30 mouse cellular contexts compared by ENCODE assay signal in the genomic region with DNA sequence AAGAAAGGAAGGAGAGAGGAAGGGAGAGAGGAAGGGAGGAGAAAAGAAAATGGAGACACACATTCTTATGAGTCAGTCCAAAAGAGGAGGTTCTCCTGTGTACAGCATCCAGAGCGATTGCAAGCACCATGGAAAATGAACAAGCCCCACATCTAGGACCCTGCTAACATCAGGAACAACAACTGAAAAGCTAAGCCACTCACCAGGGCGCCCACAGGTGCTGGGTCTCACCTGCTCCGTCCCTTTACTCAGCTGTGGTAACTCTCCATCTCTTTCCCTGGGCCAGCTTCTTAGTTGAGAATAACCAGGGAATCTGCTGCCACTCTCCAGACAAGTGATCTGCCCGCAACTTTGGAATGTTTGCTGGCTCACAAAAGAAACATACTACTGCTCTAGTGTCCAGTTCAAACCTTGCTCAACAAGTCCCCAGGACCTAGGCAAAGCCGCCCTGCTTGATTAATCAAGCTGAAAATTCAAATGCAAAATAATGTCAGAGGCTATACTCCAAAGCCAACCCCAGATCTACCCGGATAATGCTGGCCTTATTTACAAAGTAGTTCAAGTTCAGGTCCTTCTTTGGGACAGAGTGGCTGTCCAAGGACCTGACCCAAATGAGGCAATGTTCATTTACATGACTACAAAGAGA. TPM values are rescaled to one million over a fixed set of nuclear protein-coding genes. Genes with fewer than 3 reads are reported as not detected.
DNase-seq lines count a peak whose midpoint lies in the region; ATAC-seq and TF ChIP-seq lines count a peak whose summit lies in the region.
"Had no signal": no experiment of that assay in that cellular context is flagged by ENCODE, and none has a peak within 500 bp of the region (broad histone marks: within the 10 kb centered on the region; RNA-seq: fewer than 3 reads in every experiment).

No protein-coding gene starts in this region.

- no peaks in the 10 kb centered on the region for H3K36me3 ChIP-seq in CH12.LX (replicated peaks in 1 of 2; ENCODE audit: control insufficient read depth in 1 of 2, insufficient read depth in 1 of 2, low read length in 1 of 2)
- no peaks in the 10 kb centered on the region for H3K36me3 ChIP-seq in kidney, embryonic 15.5 days
- H3K36me3 ChIP-seq: forebrain, embryonic 12.5 days; hindbrain, embryonic 10.5 days; limb, embryonic 10.5 days; limb, embryonic 15.5 days; liver, embryonic 13.5 days had no signal

- no peaks in the 10 kb centered on the region for H3K9me3 ChIP-seq in CH12.LX (replicated peaks; ENCODE audit: low read length)
- no peaks in the 10 kb centered on the region for H3K9me3 ChIP-seq in kidney, embryonic 15.5 days (replicated peaks)
- H3K9me3 ChIP-seq: forebrain, embryonic 12.5 days; hindbrain, embryonic 10.5 days; limb, embryonic 10.5 days; limb, embryonic 15.5 days; liver, embryonic 13.5 days; megakaryocyte, embryonic 14.5 days had no signal

- peaks cover 2 to 55% of the 10 kb centered on the region in 2 experiments; a peak in 3 of 4 replicates for H3K4me1 ChIP-seq in CH12.LX (ENCODE audit: control insufficient read depth in 1 of 2, insufficient read depth in 2 of 2)
- peaks cover 7% of the 10 kb centered on the region for H3K4me1 ChIP-seq in kidney, embryonic 15.5 days
- H3K4me1 ChIP-seq: liver, embryonic 13.5 days; megakaryocyte, embryonic 14.5 days had no signal

- dilution Hi-C loops in CH12.LX (cut with MboI; ENCODE audit: extremely low pct_ligation_motif_present, extremely low pct_unique_long_range_greater_than_20kb, low sequenced_read_pairs), result no loop called here

- in situ Hi-C loops in CH12.LX (cut with MboI; ENCODE audit: low pct_ligation_motif_present, low pct_unique_long_range_greater_than_20kb, low sequenced_read_pairs), result loop anchor here (25.0 kb wide), 1 partner anchor 1242 kb away; a partner anchor contains a TSS

- no peaks in the 10 kb centered on the region for H3K79me2 ChIP-seq in CH12.LX (replicated peaks; ENCODE audit: control insufficient read depth, extremely low read depth, insufficient read depth, poor library complexity, severe bottlenecking)

- WGBS in kidney, embryonic 15.5 days, result 68% methylated on average over 6 of the region's 6 CpGs

- peak; percentile 87 for ATAC-seq in kidney, embryonic 15.5 days (replicated peaks; ENCODE audit: low FRiP score)
- ATAC-seq: forebrain, postnatal 0 days; hindbrain, embryonic 16.5 days; lung, postnatal 0 days had no signal

- no peak overlapping the region for H3K4me3 ChIP-seq in CH12.LX (replicated peaks in 1 of 3; ENCODE audit: low read depth in 2 of 3, low read length in 2 of 3, poor library complexity in 1 of 3)
- peak overlapping the region; percentile 20; the same call in 1 of the 2 replicates for H3K4me3 ChIP-seq in kidney, embryonic 15.5 days (replicated peaks)
- H3K4me3 ChIP-seq: erythroblast, embryonic 14.5 days; forebrain, embryonic 12.5 days; hindbrain, embryonic 10.5 days; limb, embryonic 10.5 days; limb, embryonic 15.5 days; liver, embryonic 13.5 days; megakaryocyte, embryonic 14.5 days had no signal

- peak overlapping the region; percentile 29; the same call in 1 of the 2 replicates for H3K4me2 ChIP-seq in CH12.LX (ENCODE audit: insufficient read depth, low read depth, poor library complexity, severe bottlenecking)
- peak overlapping the region; percentile 17; the same call in 1 of the 2 replicates for H3K4me2 ChIP-seq in kidney, embryonic 15.5 days
- H3K4me2 ChIP-seq: forebrain, embryonic 12.5 days; limb, embryonic 15.5 days; liver, embryonic 13.5 days had no signal

- TF ChIP-seq CTCF in CH12.LX (conservative IDR thresholded peaks at IDR 0.05 in 1 of 2, IDR thresholded peaks at IDR 0.05 in 1 of 2; ENCODE audit: low read depth in 2 of 2, low read length in 2 of 2), result no peak

- H3K27me3 ChIP-seq in CH12.LX (replicated peaks), result no peaks in the 10 kb centered on the region
- H3K27me3 ChIP-seq in kidney, embryonic 15.5 days, result no peaks in the 10 kb centered on the region
- H3K27me3 ChIP-seq: forebrain, embryonic 12.5 days; limb, embryonic 15.5 days; liver, embryonic 13.5 days; megakaryocyte, embryonic 14.5 days had no signal

- H3K9ac ChIP-seq in CH12.LX (ENCODE audit: insufficient read depth, low read depth), result no peak overlapping the region
- H3K9ac ChIP-seq in kidney, embryonic 15.5 days, result peak overlapping the region; percentile 21; the same call in 1 of the 2 replicates
- H3K9ac ChIP-seq: forebrain, embryonic 12.5 days; forebrain, postnatal 0 days; limb, embryonic 15.5 days; liver, embryonic 13.5 days had no signal

- no peak overlapping the region; the same call in 1 of the 2 replicates for H3K27ac ChIP-seq in CH12.LX (ENCODE audit: insufficient read depth, low read depth)
- H3K27ac ChIP-seq in kidney, embryonic 15.5 days, result peak overlapping the region; percentile 89
- H3K27ac ChIP-seq: forebrain, embryonic 12.5 days; hindbrain, embryonic 10.5 days; limb, embryonic 10.5 days; limb, embryonic 15.5 days; liver, embryonic 13.5 days had no signal

- no peak for DNase-seq in CH12.LX (ENCODE audit: extremely low read depth)
- DNase-seq in kidney, adult 18-20 months, result peak; percentile 43
- peak; percentile 36 to 51 for DNase-seq in kidney, postnatal 25 days
- DNase-seq in Muller cell, postnatal 12 days (ENCODE audit: inconsistent ontology term), result no peak
- DNase-seq in adrenal gland, adult (ENCODE audit: inconsistent age in 2 of 2, low spot score in 1 of 2), result no peak
- no peak for DNase-seq in adrenal gland, postnatal 4 days (ENCODE audit: low spot score in 2 of 2)
- DNase-seq: adrenal gland, postnatal 14 days; B cell, adult 2 months; cerebellum, adult 11-12 months; cerebellum, adult 9-11 months; forebrain, postnatal 0 days; heart, postnatal 14 days; liver, embryonic 13.5 days; lung, adult 18-20 months; lung, postnatal 4 days; midbrain, embryonic 14.5 days; right cerebral cortex, postnatal 25 days; spleen, adult 18-20 months; thymus, postnatal 25 days had no signal

- no peak for TF ChIP-seq POLR2A in CH12.LX (IDR thresholded peaks at IDR 0.05; ENCODE audit: low read depth, low read length)

- no peak for TF ChIP-seq EP300 in CH12.LX (IDR thresholded peaks at IDR 0.05; ENCODE audit: low read length)

- TF ChIP-seq RAD21 in CH12.LX (IDR thresholded peaks at IDR 0.05; ENCODE audit: low read depth, low read length), result no peak

TF ChIP-seq in CH12.LX, 34 proteins besides CTCF, POLR2A, EP300 and RAD21:
- TF ChIP-seq KAT2A (IDR thresholded peaks at IDR 0.05; ENCODE audit: insufficient replicate concordance, low read length) (no peak), MYC (IDR thresholded peaks at IDR 0.05; ENCODE audit: low read depth, low read length) (no peak), POLR2AphosphoS2 (IDR thresholded peaks at IDR 0.05; ENCODE audit: low read depth, low read length) (no peak), USF2 (conservative IDR thresholded peaks at IDR 0.05; ENCODE audit: low read depth, low read length) (no peak)

RNA-seq across cellular contexts. Expression of a gene that starts 2.4 kb away (rescaled TPM):
- total RNA-seq in CH12.LX (2012; rRNA removed) (1.7 and 3.0 TPM in 2 replicates), CH12.LX (2014; rRNA removed) (6.8 and 9.1 TPM in 2 replicates)
- polyA plus RNA-seq in CH12.LX (2012; ENCODE audit: insufficient read length, low read depth), result 4.1 and 5.0 TPM in 2 replicates
- 1.9 and 2.9 TPM in 2 replicates for polyA plus RNA-seq in kidney, embryonic 15.5 days (2015; fragmentation: Nextera tagmentation; extraction: Ambion mirVana)
- 1 to 10 TPM in 1 of 2 experiments, under 1 TPM in 1; 0.45 to 2.1 TPM for total RNA-seq in adrenal gland, postnatal 4 days (2021)
- polyA plus RNA-seq: heart, embryonic 14.5 days; intestine, embryonic 14.5 days had no signal

Comparison
In these comparisons a context has a peak if more than half of its experiments do, and no peak if none do; other contexts are left out.
1. DNase-seq: peak in kidney, adult 18-20 months (single experiment) and kidney, postnatal 25 days (2 of 2); none in CH12.LX (single experiment), Muller cell, postnatal 12 days (single experiment), adrenal gland, adult (0 of 2) and adrenal gland, postnatal 4 days (0 of 2).